Mouse (Mus musculus): Measurements from ENCODE around the gene Zfp428. TPM values are rescaled to one million over a fixed set of nuclear protein-coding genes. Genes with fewer than 3 reads are reported as not detected.
A peak's percentile ranks its signal among the peaks of the same experiment; 100 is the strongest.
"Not testable (repeated sequence)": the region's sequence is repeated elsewhere in the genome, so short reads cannot be mapped to it uniquely, and the experiment has no call there.

Zfp428 gene
- total RNA-seq, 1 experiment from 2014 or later: not detected

DNA sequence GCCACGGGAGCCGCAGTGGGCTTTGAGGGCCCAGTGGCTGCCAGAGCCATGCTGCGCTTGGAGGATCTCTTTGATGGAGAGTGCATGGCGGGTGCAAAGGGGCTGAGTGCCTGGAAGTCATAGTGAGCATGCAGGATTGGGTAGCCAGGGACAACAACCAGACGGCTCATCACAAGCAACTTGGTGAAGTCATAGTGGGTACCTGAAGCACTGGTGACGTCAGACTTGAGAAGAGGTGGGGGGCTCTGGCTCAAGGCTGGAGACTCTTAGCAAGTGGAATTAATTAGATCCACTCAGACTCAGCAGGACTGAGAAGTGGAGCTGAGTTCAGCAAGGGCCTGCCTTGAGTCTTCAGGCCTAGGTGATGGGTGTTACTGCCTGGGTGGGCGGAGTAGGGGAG lies 5.5 kb downstream of the Zfp428 start, which contains the start of gene AC161166.1:
TSS of gene AC161166.1 (minus strand) at position 101 of the 400 bp plus-strand sequence.
- no peak for ATAC-seq (ENCODE audit: extremely low read depth, insufficient number of reproducible peaks, low FRiP score, poor library complexity, severe bottlenecking)

- ATAC-seq (ENCODE audit: extremely low read depth, insufficient number of reproducible peaks, low FRiP score, poor library complexity, severe bottlenecking): not testable (repeated sequence)
These were observed 9.5 kb downstream of the Zfp428 start for GRCm38 (mm10) chr7:24516319-24516718.

GRCm38 (mm10) chr7:24517077-24517476 lies 10.3 kb downstream of the Zfp428 start:
- ATAC-seq (ENCODE audit: extremely low read depth, insufficient number of reproducible peaks, low FRiP score, poor library complexity, severe bottlenecking): no peak

DNA sequence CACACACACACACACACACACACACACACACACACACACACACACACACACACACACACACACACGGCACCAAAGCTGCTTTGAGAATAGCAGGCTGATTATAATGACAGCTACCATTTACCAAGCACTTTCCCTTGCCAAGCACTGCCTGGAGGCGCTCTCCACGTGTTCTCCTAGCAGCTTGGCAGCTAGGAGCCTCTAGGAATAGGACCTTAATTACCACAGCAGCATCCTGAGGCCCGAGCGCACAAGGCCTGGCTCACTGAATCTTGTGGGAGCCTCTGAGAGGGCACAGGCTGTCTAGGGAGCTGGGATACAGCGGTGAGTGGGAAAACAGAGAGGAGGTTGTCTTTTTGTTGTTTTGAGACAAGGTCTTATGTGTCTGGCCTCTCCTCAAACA lies 10.8 kb downstream of the Zfp428 start:
- ATAC-seq (ENCODE audit: extremely low read depth, insufficient number of reproducible peaks, low FRiP score, poor library complexity, severe bottlenecking): no peak

GRCm38 (mm10) chr7:24519130-24519529 lies 12.3 kb downstream of the Zfp428 start:
- no peak for ATAC-seq (ENCODE audit: extremely low read depth, insufficient number of reproducible peaks, low FRiP score, poor library complexity, severe bottlenecking)

- ATAC-seq (ENCODE audit: extremely low read depth, insufficient number of reproducible peaks, low FRiP score, poor library complexity, severe bottlenecking): not testable (repeated sequence)
These were observed 13.2 kb downstream of the Zfp428 start for GRCm38 (mm10) chr7:24520054-24520453.

DNA sequence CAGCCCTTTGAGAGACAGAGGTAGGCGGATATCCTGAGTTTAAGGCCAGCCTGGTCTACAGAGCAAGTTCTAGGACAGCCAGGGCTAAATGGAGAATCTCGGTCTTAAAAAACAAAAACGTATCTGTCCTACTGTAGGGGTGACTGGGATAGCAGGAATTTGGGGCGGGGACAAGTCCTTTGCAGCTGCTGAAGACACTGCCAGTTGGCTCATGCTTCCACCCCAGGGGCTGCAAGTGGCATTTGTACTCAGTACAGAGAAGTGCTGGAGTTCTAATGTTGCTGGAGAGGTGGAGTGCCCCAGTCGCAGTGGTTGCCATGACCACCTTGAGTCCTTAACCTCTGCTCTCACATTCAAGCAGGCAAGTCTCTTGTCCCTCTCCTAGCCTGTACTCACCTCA lies 16.0 kb downstream of the Zfp428 start:
- ATAC-seq (ENCODE audit: extremely low read depth, insufficient number of reproducible peaks, low FRiP score, poor library complexity, severe bottlenecking): no peak

- no peak for ATAC-seq (ENCODE audit: extremely low read depth, insufficient number of reproducible peaks, low FRiP score, poor library complexity, severe bottlenecking)
These were observed 16.9 kb downstream of the Zfp428 start for GRCm38 (mm10) chr7:24523723-24524122.

DNA sequence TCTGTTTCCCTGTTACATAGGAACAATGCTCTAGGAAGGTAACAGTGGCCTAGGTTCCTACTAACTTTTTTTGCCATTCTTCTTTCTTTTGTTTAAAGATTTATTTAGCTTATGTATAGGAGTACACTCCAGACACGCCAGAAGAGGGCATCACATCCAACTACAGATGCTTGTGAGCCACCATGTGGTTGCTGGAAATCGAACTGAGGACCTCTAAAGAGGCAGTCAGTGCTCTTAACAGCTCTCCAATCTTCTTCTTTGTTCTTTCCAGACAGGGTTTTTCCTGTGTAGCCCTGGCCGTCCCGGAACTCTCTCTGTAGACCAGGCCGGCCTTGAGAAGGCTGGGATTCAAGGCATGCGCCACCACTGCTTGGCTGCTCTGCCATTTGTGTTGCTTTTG lies 18.2 kb downstream of the Zfp428 start:
- no peak for ATAC-seq (ENCODE audit: extremely low read depth, insufficient number of reproducible peaks, low FRiP score, poor library complexity, severe bottlenecking)

GRCm38 (mm10) chr7:24525686-24526420 lies 19.0 kb downstream of the Zfp428 start:
- no peak for ATAC-seq (ENCODE audit: extremely low read depth, insufficient number of reproducible peaks, low FRiP score, poor library complexity, severe bottlenecking)

- ATAC-seq (ENCODE audit: extremely low read depth, insufficient number of reproducible peaks, low FRiP score, poor library complexity, severe bottlenecking): no peak
These were observed 22.1 kb downstream of the Zfp428 start for GRCm38 (mm10) chr7:24528861-24529260.

GRCm38 (mm10) chr7:24529580-24529979 lies 22.8 kb downstream of the Zfp428 start:
- no peak for ATAC-seq (ENCODE audit: extremely low read depth, insufficient number of reproducible peaks, low FRiP score, poor library complexity, severe bottlenecking)

DNA sequence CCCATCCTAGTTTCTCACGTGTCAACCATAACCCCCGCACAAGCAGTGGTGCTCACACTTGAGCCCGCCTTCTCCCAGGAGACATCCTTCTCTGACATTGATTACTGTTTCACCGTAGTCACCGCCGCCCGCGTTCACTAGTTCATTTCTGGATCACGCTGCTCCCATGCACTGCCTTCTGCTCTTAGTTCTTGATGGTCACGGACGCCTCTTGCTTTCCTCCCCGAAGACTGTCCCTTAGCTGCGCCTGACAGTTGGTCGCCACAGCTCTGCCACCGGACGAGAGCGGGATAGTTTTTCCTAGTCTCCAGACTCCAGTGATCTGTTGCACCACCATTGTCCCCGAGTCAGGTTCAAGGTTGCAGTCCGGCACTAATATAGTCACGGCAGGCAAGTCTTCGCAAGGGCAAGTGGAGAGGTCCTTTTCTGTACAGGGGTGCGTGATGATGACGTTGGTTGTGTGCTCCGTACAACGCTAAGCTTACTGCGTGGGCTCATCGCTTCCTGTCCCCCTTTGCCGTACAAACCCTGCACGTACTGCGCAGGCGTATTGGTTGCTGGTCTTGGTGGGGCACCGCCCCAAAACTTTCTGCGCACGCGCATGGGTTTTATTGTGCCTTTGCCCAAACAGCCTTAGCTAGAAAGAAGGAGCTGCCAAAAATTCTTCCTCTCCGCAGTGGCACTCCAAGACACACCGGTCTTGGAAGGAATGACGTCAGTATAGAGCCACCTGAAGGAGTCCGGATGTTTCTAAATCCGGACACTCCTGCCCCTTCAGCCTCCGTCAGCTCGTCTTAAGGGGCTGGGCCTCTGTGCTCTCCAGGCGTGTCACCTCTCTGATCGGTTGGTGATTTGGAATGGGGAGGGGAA lies 23.5 kb downstream of the Zfp428 start, which contains the start of gene Irgq:
TSS of gene Irgq (plus strand) at position 628 of the 870 bp plus-strand sequence.
- peak; percentile 92 for ATAC-seq (ENCODE audit: extremely low read depth, insufficient number of reproducible peaks, low FRiP score, poor library complexity, severe bottlenecking)

GRCm38 (mm10) chr7:24531211-24531971 lies 24.6 kb downstream of the Zfp428 start:
- ATAC-seq (ENCODE audit: extremely low read depth, insufficient number of reproducible peaks, low FRiP score, poor library complexity, severe bottlenecking): peak; percentile 41

GRCm38 (mm10) chr7:24533031-24533571 lies 26.3 kb downstream of the Zfp428 start:
- no peak for ATAC-seq (ENCODE audit: extremely low read depth, insufficient number of reproducible peaks, low FRiP score, poor library complexity, severe bottlenecking)

DNA sequence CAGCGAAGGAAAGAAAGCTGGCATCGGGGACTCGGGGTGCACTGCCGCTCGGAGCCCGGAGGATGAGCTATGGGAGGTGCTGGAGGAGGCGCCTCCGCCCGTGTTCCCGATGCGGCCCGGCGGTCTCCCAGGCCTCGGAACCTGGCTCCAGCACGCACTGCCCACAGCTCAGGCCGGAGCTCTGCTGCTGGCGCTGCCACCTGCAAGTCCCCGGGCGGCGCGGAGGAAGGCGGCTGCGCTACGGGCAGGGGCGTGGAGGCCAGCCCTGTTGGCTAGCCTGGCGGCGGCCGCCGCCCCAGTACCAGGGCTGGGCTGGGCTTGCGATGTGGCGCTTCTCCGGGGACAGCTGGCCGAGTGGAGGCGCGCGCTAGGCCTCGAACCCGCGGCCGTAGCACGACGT lies 27.0 kb downstream of the Zfp428 start:
- ATAC-seq (ENCODE audit: extremely low read depth, insufficient number of reproducible peaks, low FRiP score, poor library complexity, severe bottlenecking): no peak

DNA sequence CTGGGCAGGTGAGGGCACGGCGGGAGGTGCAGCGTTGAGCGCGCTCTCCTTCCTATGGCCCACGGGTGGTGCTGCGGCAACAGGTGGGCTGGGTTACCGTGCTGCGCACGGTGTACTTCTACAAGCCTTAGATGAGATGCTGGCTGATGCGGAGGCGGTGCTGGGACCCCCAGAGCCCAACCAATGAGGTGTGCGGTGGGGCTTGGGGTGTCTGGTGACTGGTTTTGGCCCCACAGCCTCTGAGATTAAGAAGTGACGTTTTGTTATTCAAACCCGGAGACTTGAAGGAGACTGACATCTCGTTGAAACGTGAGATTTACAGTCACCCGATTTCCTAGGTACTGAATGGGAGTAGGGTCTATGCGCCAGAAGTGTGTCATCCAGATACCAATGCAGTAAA lies 27.5 kb downstream of the Zfp428 start:
- ATAC-seq (ENCODE audit: extremely low read depth, insufficient number of reproducible peaks, low FRiP score, poor library complexity, severe bottlenecking): no peak

DNA sequence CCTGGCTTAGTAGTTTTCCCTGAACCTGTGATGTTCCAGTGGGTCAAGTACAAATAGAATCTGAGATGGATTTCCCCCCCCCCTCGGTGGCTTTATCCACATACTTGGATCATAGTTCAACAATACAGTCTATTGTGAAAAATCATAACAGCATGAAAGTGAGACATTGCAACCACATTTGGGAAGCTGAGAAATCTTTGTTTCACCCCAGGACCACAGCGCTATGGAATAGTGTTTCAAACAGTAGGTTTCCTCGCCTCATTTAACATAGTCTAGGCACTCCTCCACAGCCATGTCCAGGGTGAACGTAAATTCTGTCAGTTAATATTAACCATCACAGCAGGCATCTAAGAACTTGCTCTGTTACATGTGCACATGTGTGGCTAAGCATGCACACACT lies 30.3 kb downstream of the Zfp428 start:
- ATAC-seq (ENCODE audit: extremely low read depth, insufficient number of reproducible peaks, low FRiP score, poor library complexity, severe bottlenecking): no peak

- ATAC-seq (ENCODE audit: extremely low read depth, insufficient number of reproducible peaks, low FRiP score, poor library complexity, severe bottlenecking): no peak
These were observed 30.8 kb downstream of the Zfp428 start for GRCm38 (mm10) chr7:24537591-24537990.

All from neutrophil, adult 5-6 weeks (primary cell).